Mouse (Mus musculus): ENCODE measurements around the gene Rps24. TPM values are rescaled to one million over a fixed set of nuclear protein-coding genes. Genes with fewer than 3 reads are reported as not detected.

The Rps24 gene
- polyA plus RNA-seq, 1 experiment from 2014 or later: 502 TPM

- H3K4me1 ChIP-seq: peaks cover 22% of the 10 kb centered on the region
- no peak overlapping the region for H3K4me2 ChIP-seq
- peaks cover 32% of the 10 kb centered on the region for H3K36me3 ChIP-seq (replicated peaks)
- ATAC-seq (replicated peaks): no peak
- WGBS: 69% methylated on average over 5 of the region's 5 CpGs
- no peaks in the 10 kb centered on the region for H3K27me3 ChIP-seq (replicated peaks)
- no peak overlapping the region for H3K9ac ChIP-seq
- H3K27ac ChIP-seq: peak overlapping the region; percentile 53; the same call in 1 of the 2 replicates
- H3K9me3 ChIP-seq: no peaks in the 10 kb centered on the region
- H3K4me3 ChIP-seq: no peak overlapping the region
Observed at GRCm38 (mm10) chr14:24498561-24499255, 11.8 kb downstream of the Rps24 start.

GRCm38 (mm10) chr14:24499478-24499877, 12.6 kb downstream of the Rps24 start:
- H3K36me3 ChIP-seq (replicated peaks): peaks cover 32% of the 10 kb centered on the region
- WGBS: 33% methylated on average over 9 of the region's 9 CpGs
- H3K4me3 ChIP-seq: no peak overlapping the region

DNA sequence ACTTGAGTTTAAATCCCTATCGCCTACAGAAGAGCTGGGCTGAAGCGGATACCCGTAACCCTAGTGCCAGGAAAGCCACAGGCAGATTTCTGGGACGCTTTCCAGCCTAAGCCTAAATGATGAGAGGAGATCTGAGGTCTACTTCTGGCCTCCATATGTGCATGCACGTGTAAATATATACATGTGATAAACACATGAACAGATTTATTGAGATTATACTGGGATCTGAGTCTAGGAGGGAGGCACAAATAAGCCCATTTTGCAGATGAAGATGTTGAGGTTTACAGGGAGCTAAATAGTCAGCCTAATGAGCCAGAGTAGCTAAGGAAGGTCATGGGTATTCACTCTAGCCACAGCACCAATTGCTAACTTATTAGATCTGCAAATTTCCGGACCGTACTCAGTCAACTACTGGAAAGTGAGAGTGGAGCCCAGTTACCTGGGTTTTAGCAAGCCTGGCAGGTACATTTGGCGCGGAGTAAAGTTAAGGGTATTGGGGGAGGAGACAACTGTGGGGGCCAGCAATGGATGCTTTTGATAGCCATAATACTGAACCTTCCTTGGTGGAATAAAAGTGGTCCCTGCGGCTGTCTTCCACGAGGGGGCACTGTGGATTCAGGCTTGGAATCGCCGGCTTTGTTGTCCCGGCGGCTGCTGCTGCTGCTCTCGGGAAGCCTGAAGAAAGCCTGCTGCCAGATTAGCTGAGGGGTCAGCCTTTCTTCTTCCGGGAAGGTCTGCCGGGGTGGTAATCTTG, 13.3 kb downstream of the Rps24 start:
- Histone ChIP-seq H3K9me3 (no peaks in the 10 kb centered on the region), H3K4me3 (no peak overlapping the region)

More at GRCm38 (mm10) chr14:24499478-24499877, 12.6 kb downstream of the Rps24 start:
- H3K4me1 ChIP-seq: peaks cover 15% of the 10 kb centered on the region
- no peak overlapping the region for H3K4me2 ChIP-seq
- H3K27me3 ChIP-seq (replicated peaks): no peaks in the 10 kb centered on the region
- H3K9me3 ChIP-seq: no peaks in the 10 kb centered on the region
- no peak overlapping the region for H3K9ac ChIP-seq
- H3K27ac ChIP-seq: peak overlapping the region; percentile 53; the same call in 1 of the 2 replicates
- no peak for ATAC-seq (replicated peaks)

GRCm38 (mm10) chr14:24500845-24501186, 13.9 kb downstream of the Rps24 start:
- ATAC-seq (replicated peaks): no peak
- Histone ChIP-seq H3K36me3 (replicated peaks) (peaks cover 30% of the 10 kb centered on the region), H3K9ac (peak overlapping the region; percentile 10; the same call in 1 of the 2 replicates), H3K4me3 (no peak overlapping the region), H3K4me1 (peaks cover 13% of the 10 kb centered on the region), H3K27ac (peak overlapping the region; percentile 84), H3K9me3 (no peaks in the 10 kb centered on the region), H3K27me3 (replicated peaks) (no peaks in the 10 kb centered on the region), H3K4me2 (peak overlapping the region; percentile 12; the same call in 1 of the 2 replicates)
- 3% methylated on average over 8 of the region's 8 CpGs for WGBS

More for the DNA sequence above, 13.3 kb downstream of the Rps24 start:
- 15% methylated on average over 18 of the region's 18 CpGs for whole genome bisulfite sequencing
- H3K4me1 ChIP-seq: peaks cover 13% of the 10 kb centered on the region
- peak overlapping the region; percentile 12; the same call in 1 of the 2 replicates for H3K4me2 ChIP-seq
- H3K27me3 ChIP-seq (replicated peaks): no peaks in the 10 kb centered on the region
- ATAC-seq (replicated peaks): peak; percentile 79
- peaks cover 32% of the 10 kb centered on the region for H3K36me3 ChIP-seq (replicated peaks)
- H3K9ac ChIP-seq: 0 out of 2 replicates have a peak overlapping the region, but pooled peaks have one; percentile 10
- H3K27ac ChIP-seq: peak overlapping the region; percentile 84

DNA sequence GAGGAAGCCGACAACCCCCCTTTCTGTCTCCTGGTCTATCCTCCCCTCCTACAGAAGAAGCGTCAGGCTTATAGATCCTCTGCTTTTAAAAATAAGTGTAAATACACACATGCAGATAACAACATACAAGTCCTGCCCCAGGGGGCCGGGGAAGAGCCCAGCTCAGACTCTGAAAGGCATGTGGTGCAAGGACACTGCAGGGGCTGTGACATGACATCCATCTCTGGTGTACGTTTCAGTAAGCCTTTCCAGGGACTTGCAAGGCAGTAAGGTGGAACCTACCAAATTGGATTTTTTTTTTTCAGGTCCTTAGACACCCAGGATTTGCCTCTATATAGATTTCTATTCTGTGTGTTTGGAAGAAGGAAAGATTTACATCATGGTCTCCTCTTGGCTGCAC, 14.3 kb downstream of the Rps24 start:
- 16% methylated on average over 4 of the region's 4 CpGs for WGBS
- ATAC-seq (replicated peaks): 0 out of 2 replicates have a peak, but pooled peaks have one; percentile 18
- Histone ChIP-seq H3K36me3 (replicated peaks) (peaks cover 26% of the 10 kb centered on the region), H3K9ac (no peak overlapping the region), H3K9me3 (no peaks in the 10 kb centered on the region), H3K4me2 (no peak overlapping the region), H3K27me3 (replicated peaks) (no peaks in the 10 kb centered on the region), H3K4me1 (peaks cover 13% of the 10 kb centered on the region), H3K4me3 (no peak overlapping the region), H3K27ac (peak overlapping the region; percentile 84)

GRCm38 (mm10) chr14:24507452-24508069, 20.6 kb downstream of the Rps24 start:
- H3K4me1 ChIP-seq: peaks cover 14% of the 10 kb centered on the region
- H3K9ac ChIP-seq: no peak overlapping the region
- H3K27ac ChIP-seq: no peak overlapping the region
- no peak for ATAC-seq (replicated peaks)
- no peak overlapping the region for H3K4me2 ChIP-seq
- no peaks in the 10 kb centered on the region for H3K9me3 ChIP-seq
- no peaks in the 10 kb centered on the region for H3K36me3 ChIP-seq (replicated peaks)
- WGBS: 24% methylated on average over 14 of the region's 14 CpGs
- H3K27me3 ChIP-seq (replicated peaks): no peaks in the 10 kb centered on the region
- H3K4me3 ChIP-seq: no peak overlapping the region

DNA sequence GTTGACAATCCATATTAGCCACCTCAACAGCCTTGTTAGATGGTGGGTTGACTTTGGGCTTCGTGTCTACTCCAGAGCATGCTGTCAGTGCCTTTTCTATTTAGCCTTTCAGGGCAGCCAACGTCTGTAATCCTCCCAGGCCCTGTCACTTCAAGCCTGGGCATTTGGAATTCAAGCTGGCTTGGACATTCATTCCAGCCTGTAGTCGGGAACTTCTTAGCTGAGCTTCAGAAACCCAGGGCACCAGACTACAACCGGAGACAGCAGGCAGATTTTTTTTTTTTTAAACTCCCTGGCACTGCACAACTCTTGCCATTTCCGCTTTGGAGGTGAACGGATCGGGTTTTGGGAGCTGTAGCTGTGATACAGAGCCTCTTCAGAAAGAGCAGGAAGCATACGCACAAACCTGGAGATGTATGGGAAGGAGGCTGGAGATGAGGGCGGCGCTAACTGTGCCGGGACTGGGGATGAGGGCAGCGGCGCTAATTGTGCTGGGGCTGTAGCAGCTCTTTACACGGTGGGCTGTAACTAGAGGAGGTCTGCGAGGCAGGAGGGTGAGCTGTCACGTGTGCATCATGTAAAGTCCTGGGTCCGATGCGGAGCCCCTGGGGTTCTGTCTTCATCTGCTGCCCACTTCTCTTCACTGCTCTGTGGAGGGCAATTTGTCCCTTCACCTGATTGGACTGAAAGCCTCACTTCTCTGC, 21.3 kb downstream of the Rps24 start:
- WGBS: 12% methylated on average over 18 of the region's 18 CpGs
- H3K27ac ChIP-seq: peak overlapping the region; percentile 30; the same call in 1 of the 2 replicates

GRCm38 (mm10) chr14:24509557-24509956, 22.6 kb downstream of the Rps24 start:
- Histone ChIP-seq H3K4me2 (no peak overlapping the region), H3K9me3 (no peaks in the 10 kb centered on the region), H3K27ac (no peak overlapping the region), H3K4me3 (no peak overlapping the region), H3K9ac (no peak overlapping the region), H3K36me3 (replicated peaks) (no peaks in the 10 kb centered on the region), H3K4me1 (peaks cover 14% of the 10 kb centered on the region), H3K27me3 (replicated peaks) (no peaks in the 10 kb centered on the region)
- no peak for ATAC-seq (replicated peaks)
- WGBS: 59% methylated on average over 5 of the region's 5 CpGs

More for the DNA sequence above, 21.3 kb downstream of the Rps24 start:
- H3K36me3 ChIP-seq (replicated peaks): no peaks in the 10 kb centered on the region
- H3K9ac ChIP-seq: no peak overlapping the region
- no peaks in the 10 kb centered on the region for H3K9me3 ChIP-seq
- no peak for ATAC-seq (replicated peaks)
- no peak overlapping the region for H3K4me3 ChIP-seq
- no peaks in the 10 kb centered on the region for H3K27me3 ChIP-seq (replicated peaks)
- peak overlapping the region; percentile 39 for H3K4me2 ChIP-seq
- peaks cover 14% of the 10 kb centered on the region for H3K4me1 ChIP-seq

DNA sequence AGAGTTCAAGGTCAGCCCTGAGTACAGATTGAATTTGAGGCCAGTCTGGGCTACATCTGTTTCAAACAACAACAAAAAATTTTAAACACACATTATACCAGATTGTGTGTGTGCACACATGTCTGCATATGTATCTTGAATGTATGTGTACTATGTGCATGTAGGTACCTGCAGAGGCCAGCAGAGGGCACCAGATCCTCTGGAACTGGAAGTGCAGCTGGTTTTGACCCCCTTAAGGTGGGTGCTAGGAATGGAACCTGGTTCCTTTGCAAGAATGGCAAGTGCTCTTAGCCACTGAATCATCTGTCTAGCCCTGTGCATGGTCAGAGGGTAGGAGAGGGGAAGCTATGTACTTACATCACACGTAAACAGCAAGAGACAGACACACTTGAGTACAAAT, 23.3 kb downstream of the Rps24 start:
- no peak overlapping the region for H3K27ac ChIP-seq
- H3K27me3 ChIP-seq (replicated peaks): no peaks in the 10 kb centered on the region
- H3K36me3 ChIP-seq (replicated peaks): no peaks in the 10 kb centered on the region
- no peaks in the 10 kb centered on the region for H3K9me3 ChIP-seq
- H3K9ac ChIP-seq: no peak overlapping the region
- no peak overlapping the region for H3K4me3 ChIP-seq
- no peak overlapping the region for H3K4me2 ChIP-seq
- WGBS: 97% methylated on average over 1 of the region's 1 CpGs
- peaks cover 14% of the 10 kb centered on the region for H3K4me1 ChIP-seq
- no peak for ATAC-seq (replicated peaks)

- Histone ChIP-seq H3K9me3 (no peaks in the 10 kb centered on the region), H3K27ac (no peak overlapping the region), H3K9ac (no peak overlapping the region), H3K4me2 (no peak overlapping the region), H3K4me1 (peaks cover 14% of the 10 kb centered on the region), H3K4me3 (no peak overlapping the region), H3K27me3 (replicated peaks) (no peaks in the 10 kb centered on the region), H3K36me3 (replicated peaks) (no peaks in the 10 kb centered on the region)
- no peak for ATAC-seq (replicated peaks)
- WGBS: 94% methylated on average over 2 of the region's 2 CpGs
Observed at GRCm38 (mm10) chr14:24510679-24511078, 23.8 kb downstream of the Rps24 start.

GRCm38 (mm10) chr14:24512527-24513161, 25.7 kb downstream of the Rps24 start:
- Histone ChIP-seq H3K36me3 (replicated peaks) (no peaks in the 10 kb centered on the region), H3K9me3 (no peaks in the 10 kb centered on the region), H3K27ac (no peak overlapping the region), H3K4me3 (no peak overlapping the region), H3K27me3 (replicated peaks) (no peaks in the 10 kb centered on the region), H3K4me1 (peaks cover 10% of the 10 kb centered on the region), H3K9ac (no peak overlapping the region), H3K4me2 (no peak overlapping the region)
- no peak for ATAC-seq (replicated peaks)
- 45% methylated on average over 6 of the region's 6 CpGs for WGBS
